ENCODE assay signal across 15 mouse cellular contexts in the genomic region with DNA sequence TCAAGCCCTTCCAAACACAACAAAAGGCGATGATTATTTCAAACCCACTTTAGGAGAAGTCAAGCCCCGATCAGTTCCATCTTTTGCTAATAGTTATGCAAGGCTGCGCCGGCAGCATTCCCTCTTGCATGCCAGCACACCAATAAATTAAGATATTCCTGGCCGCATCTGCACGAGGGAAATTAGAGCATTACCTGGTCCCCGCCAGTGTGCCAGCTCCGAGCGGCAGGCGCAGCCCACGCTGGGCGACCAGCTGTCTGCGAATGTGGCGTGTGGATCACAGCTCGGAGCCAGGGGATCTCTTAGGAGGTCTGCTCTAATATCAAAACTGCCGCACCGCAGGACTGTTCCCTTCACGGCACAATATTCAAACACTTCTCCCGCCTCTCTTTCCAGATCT.
A peak's percentile ranks its signal among the peaks of the same experiment; 100 is the strongest.
DNase-seq lines count a peak whose midpoint lies in the region; ATAC-seq and TF ChIP-seq lines count a peak whose summit lies in the region.
"Had no signal": no experiment of that assay in that cellular context is flagged by ENCODE, and none has a peak within 500 bp of the region (broad histone marks: within the 10 kb centered on the region; RNA-seq: fewer than 3 reads in every experiment).

No protein-coding gene starts in this region.

- H3K9me3 ChIP-seq in hindbrain, embryonic 13.5 days: no peaks in the 10 kb centered on the region
- H3K9me3 ChIP-seq in hindbrain, embryonic 11.5 days (ENCODE audit: control insufficient read depth, low read length): no peaks in the 10 kb centered on the region
- H3K9me3 ChIP-seq in midbrain, embryonic 14.5 days (ENCODE audit: control insufficient read depth, low read length): no peaks in the 10 kb centered on the region
- no peaks in the 10 kb centered on the region for H3K9me3 ChIP-seq in heart, embryonic 12.5 days (replicated peaks)
- H3K9me3 ChIP-seq: embryonic facial prominence, embryonic 13.5 days had no signal

- TF ChIP-seq CTCF in brain, embryonic 14.5 days (IDR thresholded peaks at IDR 0.05; ENCODE audit: borderline replicate concordance, extremely low read depth, insufficient read depth, insufficient read length): no peak
- TF ChIP-seq CTCF in layer of hippocampus, adult 2 months (conservative IDR thresholded peaks at IDR 0.05): no peak

- no peaks in the 10 kb centered on the region for H3K27me3 ChIP-seq in hindbrain, embryonic 13.5 days
- H3K27me3 ChIP-seq in hindbrain, embryonic 11.5 days (ENCODE audit: control insufficient read depth, insufficient read depth, low read length): no peaks in the 10 kb centered on the region
- H3K27me3 ChIP-seq in midbrain, embryonic 14.5 days (ENCODE audit: control insufficient read depth, insufficient read depth, low read length): no peaks in the 10 kb centered on the region
- H3K27me3 ChIP-seq in heart, embryonic 12.5 days (replicated peaks): no peaks in the 10 kb centered on the region
- H3K27me3 ChIP-seq: embryonic facial prominence, embryonic 13.5 days had no signal

- 0 out of 2 replicates have a peak overlapping the region, but pooled peaks have one; percentile 1 for H3K4me2 ChIP-seq in hindbrain, embryonic 13.5 days
- no peak overlapping the region for H3K4me2 ChIP-seq in hindbrain, embryonic 11.5 days (replicated peaks; ENCODE audit: low read depth, low read length)
- H3K4me2 ChIP-seq in midbrain, embryonic 14.5 days (ENCODE audit: low read length): no peak overlapping the region
- no peak overlapping the region for H3K4me2 ChIP-seq in heart, embryonic 12.5 days
- H3K4me2 ChIP-seq: embryonic facial prominence, embryonic 13.5 days had no signal

- peak overlapping the region; percentile 92 for H3K27ac ChIP-seq in hindbrain, embryonic 13.5 days
- H3K27ac ChIP-seq in hindbrain, embryonic 11.5 days (ENCODE audit: low read depth, low read length): no peak overlapping the region
- H3K27ac ChIP-seq in midbrain, embryonic 14.5 days (replicated peaks; ENCODE audit: low read depth, low read length): peak overlapping the region; percentile 70
- no peak overlapping the region for H3K27ac ChIP-seq in heart, embryonic 12.5 days (ENCODE audit: poor library complexity, severe bottlenecking)
- H3K27ac ChIP-seq in layer of hippocampus, adult 2 months: no peak overlapping the region
- H3K27ac ChIP-seq: embryonic facial prominence, embryonic 13.5 days had no signal

- 63% methylated on average over 19 of the region's 19 CpGs for WGBS in hindbrain, embryonic 13.5 days
- WGBS in hindbrain, embryonic 11.5 days: 91% methylated on average over 19 of the region's 19 CpGs
- WGBS in midbrain, embryonic 14.5 days: 64% methylated on average over 19 of the region's 19 CpGs
- WGBS in heart, embryonic 12.5 days: 88% methylated on average over 19 of the region's 19 CpGs

- ATAC-seq in hindbrain, embryonic 13.5 days (ENCODE audit: low FRiP score): 0 out of 2 replicates have a peak, but pooled peaks have one; percentile 43
- no peak for ATAC-seq in hindbrain, embryonic 11.5 days (ENCODE audit: low FRiP score)
- ATAC-seq in midbrain, embryonic 14.5 days (ENCODE audit: low FRiP score, low TSS enrichment): no peak
- no peak for ATAC-seq in heart, embryonic 12.5 days (ENCODE audit: insufficient number of reproducible peaks, low FRiP score)
- ATAC-seq: intestine, embryonic 16.5 days; liver, postnatal 0 days; Patski had no signal

- no peaks in the 10 kb centered on the region for H3K36me3 ChIP-seq in hindbrain, embryonic 13.5 days
- no peaks in the 10 kb centered on the region for H3K36me3 ChIP-seq in hindbrain, embryonic 11.5 days (ENCODE audit: control insufficient read depth, insufficient read depth, low read length)
- H3K36me3 ChIP-seq in midbrain, embryonic 14.5 days (ENCODE audit: control insufficient read depth, insufficient read depth, low read length): 0 out of 2 replicates have a peak, but pooled peaks cover 3% of the 10 kb centered on the region
- no peaks in the 10 kb centered on the region for H3K36me3 ChIP-seq in heart, embryonic 12.5 days
- H3K36me3 ChIP-seq: embryonic facial prominence, embryonic 13.5 days had no signal

- H3K9ac ChIP-seq in hindbrain, embryonic 13.5 days: peak overlapping the region; percentile 26
- no peak overlapping the region for H3K9ac ChIP-seq in hindbrain, embryonic 11.5 days (ENCODE audit: low read depth, low read length)
- no peak overlapping the region for H3K9ac ChIP-seq in midbrain, embryonic 14.5 days (replicated peaks; ENCODE audit: low read length)
- H3K9ac ChIP-seq in heart, embryonic 12.5 days: no peak overlapping the region
- H3K9ac ChIP-seq: embryonic facial prominence, embryonic 13.5 days; liver, postnatal 0 days had no signal

- no peak overlapping the region for H3K4me3 ChIP-seq in hindbrain, embryonic 13.5 days
- H3K4me3 ChIP-seq in hindbrain, embryonic 11.5 days (ENCODE audit: low read depth, low read length): no peak overlapping the region
- H3K4me3 ChIP-seq in midbrain, embryonic 14.5 days (replicated peaks; ENCODE audit: low read depth, low read length): no peak overlapping the region
- H3K4me3 ChIP-seq in heart, embryonic 12.5 days: no peak overlapping the region
- no peak overlapping the region for H3K4me3 ChIP-seq in layer of hippocampus, adult 2 months
- H3K4me3 ChIP-seq: embryonic facial prominence, embryonic 13.5 days had no signal

- peaks cover 94% of the 10 kb centered on the region for H3K4me1 ChIP-seq in hindbrain, embryonic 13.5 days (replicated peaks)
- peaks cover 11% of the 10 kb centered on the region; the same call in 1 of the 2 replicates for H3K4me1 ChIP-seq in hindbrain, embryonic 11.5 days (replicated peaks; ENCODE audit: control insufficient read depth, insufficient read depth, low read length)
- H3K4me1 ChIP-seq in midbrain, embryonic 14.5 days (ENCODE audit: control insufficient read depth, insufficient read depth, low read length): peaks cover 57% of the 10 kb centered on the region
- H3K4me1 ChIP-seq in heart, embryonic 12.5 days (replicated peaks): peaks cover 12% of the 10 kb centered on the region

- DNase-seq in hindbrain, embryonic 11.5 days (ENCODE audit: low spot score): no peak
- peak; percentile 64 for DNase-seq in brain, embryonic 14.5 days (ENCODE audit: low read depth)
- DNase-seq in cerebellum, postnatal 10 days: peak; percentile 87 to 89
- peak; percentile 68 for DNase-seq in midbrain, embryonic 14.5 days
- DNase-seq in retina, postnatal 1 day: no peak
- no peak for DNase-seq in layer of hippocampus, adult 2 months (ENCODE audit: low spot score in 2 of 2)
- DNase-seq: adrenal gland, adult 2 months; liver, postnatal 0 days; spleen, adult 18-20 months; thymus, postnatal 4 days had no signal

- no peak for TF ChIP-seq POLR2A in brain, embryonic 14.5 days (IDR thresholded peaks at IDR 0.05; ENCODE audit: borderline replicate concordance, extremely low read depth, insufficient read depth, insufficient read length, poor library complexity, severe bottlenecking)

Comparison
In these comparisons a context has a peak if more than half of its experiments do, and no peak if none do; other contexts are left out.
1. H3K27ac ChIP-seq: peak in hindbrain, embryonic 13.5 days (single experiment) and midbrain, embryonic 14.5 days (single experiment); none in hindbrain, embryonic 11.5 days (single experiment), heart, embryonic 12.5 days (single experiment) and layer of hippocampus, adult 2 months (single experiment).
2. DNase-seq: peak in brain, embryonic 14.5 days (single experiment), cerebellum, postnatal 10 days (2 of 2) and midbrain, embryonic 14.5 days (single experiment); none in hindbrain, embryonic 11.5 days (single experiment), retina, postnatal 1 day (single experiment) and layer of hippocampus, adult 2 months (0 of 2).